Mouse (Mus musculus): ENCODE measurements at regions not wholly inside any gene's neighbourhood (a gene's known extent, or its start where the extent isn't known, plus 50 kb on each side); places are given as distances from the start of the nearest gene placed in this dataset.
A peak's percentile ranks its signal among the peaks of the same experiment; 100 is the strongest.
"Not testable (repeated sequence)": the region's sequence is repeated elsewhere in the genome, so short reads cannot be mapped to it uniquely, and the experiment has no call there.

- H3K4me3 ChIP-seq (replicated peaks), result no peak overlapping the region
- peak overlapping the region; percentile 34; the same call in 1 of the 2 replicates for H3K27ac ChIP-seq
- 32% methylated on average over 12 of the region's 12 CpGs for WGBS
- peak; percentile 70 for ATAC-seq (replicated peaks; ENCODE audit: low FRiP score)
- H3K4me1 ChIP-seq, result peaks cover 14% of the 10 kb centered on the region
- H3K27me3 ChIP-seq, result no peaks in the 10 kb centered on the region
- no peaks in the 10 kb centered on the region for H3K36me3 ChIP-seq
- no peaks in the 10 kb centered on the region for H3K9me3 ChIP-seq (replicated peaks)
- H3K9ac ChIP-seq, result no peak overlapping the region
- no peak overlapping the region for H3K4me2 ChIP-seq
Observed at GRCm38 (mm10) chr14:73453164-73453563, 56.7 kb upstream of the Med4 start.

GRCm38 (mm10) chr14:73452321-73453082 lies 57.3 kb upstream of the Med4 start:
- peaks cover 15% of the 10 kb centered on the region for H3K4me1 ChIP-seq
- H3K9me3 ChIP-seq (replicated peaks), result no peaks in the 10 kb centered on the region
- H3K4me2 ChIP-seq, result no peak overlapping the region
- no peaks in the 10 kb centered on the region for H3K36me3 ChIP-seq
- ATAC-seq (replicated peaks; ENCODE audit: low FRiP score), result 0 out of 2 replicates have a peak, but pooled peaks have one; percentile 53
- no peaks in the 10 kb centered on the region for H3K27me3 ChIP-seq
- peak overlapping the region; percentile 34; the same call in 1 of the 2 replicates for H3K27ac ChIP-seq
- no peak overlapping the region for H3K9ac ChIP-seq
- WGBS, result 77% methylated on average over 7 of the region's 7 CpGs
- H3K4me3 ChIP-seq (replicated peaks), result no peak overlapping the region

- no peak for ATAC-seq (replicated peaks; ENCODE audit: low FRiP score)
- 75% methylated on average over 9 of the region's 9 CpGs for WGBS
- Histone ChIP-seq H3K4me2 (no peak overlapping the region), H3K4me3 (replicated peaks) (no peak overlapping the region), H3K9ac (no peak overlapping the region), H3K9me3 (replicated peaks) (no peaks in the 10 kb centered on the region), H3K36me3 (no peaks in the 10 kb centered on the region), H3K4me1 (peaks cover 22% of the 10 kb centered on the region), H3K27me3 (no peaks in the 10 kb centered on the region), H3K27ac (no peak overlapping the region)
Observed at GRCm38 (mm10) chr14:73451291-73452045, 58.4 kb upstream of the Med4 start.

GRCm38 (mm10) chr14:73449901-73450495 lies 59.8 kb upstream of the Med4 start:
- Histone ChIP-seq H3K9ac (no peak overlapping the region), H3K9me3 (replicated peaks) (no peaks in the 10 kb centered on the region), H3K27ac (peak overlapping the region; percentile 48; the same call in 1 of the 2 replicates), H3K4me2 (no peak overlapping the region), H3K27me3 (no peaks in the 10 kb centered on the region), H3K4me3 (replicated peaks) (no peak overlapping the region), H3K4me1 (peaks cover 34% of the 10 kb centered on the region), H3K36me3 (no peaks in the 10 kb centered on the region)
- WGBS, result 60% methylated on average over 6 of the region's 6 CpGs
- ATAC-seq (replicated peaks; ENCODE audit: low FRiP score), result no peak

- no peak overlapping the region for H3K4me2 ChIP-seq
- 76% methylated on average over 10 of the region's 10 CpGs for WGBS
Observed at GRCm38 (mm10) chr14:73449111-73449510, 60.7 kb upstream of the Med4 start.

GRCm38 (mm10) chr14:73445508-73446256 lies 60.6 kb upstream of the Itm2b start:
- WGBS, result 52% methylated on average over 6 of the region's 6 CpGs
- ATAC-seq (replicated peaks; ENCODE audit: low FRiP score), result peak; percentile 89
- Histone ChIP-seq H3K27ac (peak overlapping the region; percentile 91), H3K27me3 (no peaks in the 10 kb centered on the region), H3K36me3 (no peaks in the 10 kb centered on the region), H3K4me3 (replicated peaks) (no peak overlapping the region), H3K9ac (no peak overlapping the region), H3K4me1 (peaks cover 36% of the 10 kb centered on the region), H3K4me2 (no peak overlapping the region), H3K9me3 (replicated peaks) (no peaks in the 10 kb centered on the region)

More at GRCm38 (mm10) chr14:73449111-73449510, 60.7 kb upstream of the Med4 start:
- H3K36me3 ChIP-seq, result no peaks in the 10 kb centered on the region
- no peak overlapping the region for H3K27ac ChIP-seq
- no peaks in the 10 kb centered on the region for H3K27me3 ChIP-seq
- no peak for ATAC-seq (replicated peaks; ENCODE audit: low FRiP score)
- no peaks in the 10 kb centered on the region for H3K9me3 ChIP-seq (replicated peaks)
- H3K4me1 ChIP-seq, result peaks cover 39% of the 10 kb centered on the region
- no peak overlapping the region for H3K4me3 ChIP-seq (replicated peaks)
- H3K9ac ChIP-seq, result no peak overlapping the region

GRCm38 (mm10) chr14:73444733-73445132 lies 59.6 kb upstream of the Itm2b start:
- peak; percentile 23; the same call in 1 of the 2 replicates for ATAC-seq (replicated peaks; ENCODE audit: low FRiP score)
- no peak overlapping the region for H3K4me3 ChIP-seq (replicated peaks)
- H3K27ac ChIP-seq, result peak overlapping the region; percentile 91
- H3K4me1 ChIP-seq, result peaks cover 30% of the 10 kb centered on the region
- H3K36me3 ChIP-seq, result no peaks in the 10 kb centered on the region
- H3K9ac ChIP-seq, result no peak overlapping the region
- no peaks in the 10 kb centered on the region for H3K9me3 ChIP-seq (replicated peaks)
- H3K4me2 ChIP-seq, result no peak overlapping the region
- H3K27me3 ChIP-seq, result no peaks in the 10 kb centered on the region
- WGBS, result 60% methylated on average over 3 of the region's 3 CpGs

- no peak for ATAC-seq (replicated peaks; ENCODE audit: low FRiP score)
- H3K36me3 ChIP-seq, result no peaks in the 10 kb centered on the region
- peak overlapping the region; percentile 61 for H3K27ac ChIP-seq
Observed at GRCm38 (mm10) chr14:73441951-73442716, 57.0 kb upstream of the Itm2b start.

GRCm38 (mm10) chr14:73441206-73441950 lies 56.3 kb upstream of the Itm2b start:
- not testable (repeated sequence) for H3K4me3 ChIP-seq (replicated peaks); H3K27me3 ChIP-seq; H3K4me2 ChIP-seq; H3K9me3 ChIP-seq (replicated peaks); ATAC-seq (replicated peaks; ENCODE audit: low FRiP score); H3K36me3 ChIP-seq; H3K9ac ChIP-seq; H3K27ac ChIP-seq
- 97% methylated on average over 1 of the region's 1 CpGs for WGBS
- peaks cover 21% of the 10 kb centered on the region for H3K4me1 ChIP-seq

More at GRCm38 (mm10) chr14:73441951-73442716, 57.0 kb upstream of the Itm2b start:
- H3K9me3 ChIP-seq (replicated peaks), result no peaks in the 10 kb centered on the region
- no peak overlapping the region for H3K4me3 ChIP-seq (replicated peaks)
- H3K4me1 ChIP-seq, result peaks cover 24% of the 10 kb centered on the region
- no peak overlapping the region for H3K4me2 ChIP-seq
- no peaks in the 10 kb centered on the region for H3K27me3 ChIP-seq
- 61% methylated on average over 7 of the region's 7 CpGs for WGBS
- no peak overlapping the region for H3K9ac ChIP-seq

GRCm38 (mm10) chr14:73439802-73440309 lies 54.8 kb upstream of the Itm2b start:
- Histone ChIP-seq H3K27ac (no peak overlapping the region), H3K9ac (no peak overlapping the region), H3K4me2 (no peak overlapping the region), H3K27me3 (no peaks in the 10 kb centered on the region), H3K4me1 (peaks cover 8% of the 10 kb centered on the region), H3K4me3 (replicated peaks) (no peak overlapping the region), H3K36me3 (no peaks in the 10 kb centered on the region), H3K9me3 (replicated peaks) (no peaks in the 10 kb centered on the region)
- 90% methylated on average over 3 of the region's 3 CpGs for WGBS
- no peak for ATAC-seq (replicated peaks; ENCODE audit: low FRiP score)
